Mouse (Mus musculus) liver, embryonic 11.5 days (tissue): Measurements from ENCODE around the gene Ssh3. TPM values are rescaled to one million over a fixed set of nuclear protein-coding genes. Genes with fewer than 3 reads are reported as not detected.

ENCODE experiments used
- ATAC-seq: fragments of 200-750 bp; cut with Nextera tagmentation; replicated peaks from 2 replicates; pipeline ENCODE4 v1.8.0; 2017; ENCODE audit warnings: moderate number of reproducible peaks, mild to moderate bottlenecking, moderate TSS enrichment, moderate library complexity; ENCODE audit not compliant: low FRiP score
- DNase-seq: peaks from one replicate; pipeline ENCODE4 v3.0.0-alpha.2; 2017; ENCODE audit warnings: low spot score
- H3K27ac ChIP-seq: fragments of 300-500 bp; sonication (generic); 2 replicates; pipeline ENCODE4 v1.5.1; 2014; ENCODE audit warnings: mild to moderate bottlenecking, low read depth, low read length, control low read depth
- H3K27me3 ChIP-seq: fragments of 300-500 bp; sonication (generic); replicated peaks from 2 replicates; pipeline ENCODE4 v1.6.1; 2014; ENCODE audit warnings: low read length, mixed read lengths; ENCODE audit not compliant: control insufficient read depth, insufficient read depth
- H3K36me3 ChIP-seq: fragments of 300-500 bp; sonication (generic); 2 replicates; pipeline ENCODE4 v1.6.1; 2014; ENCODE audit warnings: mild to moderate bottlenecking, low read length, moderate library complexity, mixed read lengths; ENCODE audit not compliant: control insufficient read depth, insufficient read depth
- H3K4me1 ChIP-seq: fragments of 300-500 bp; sonication (generic); replicated peaks from 2 replicates; pipeline ENCODE4 v1.6.1; 2014; ENCODE audit warnings: low read length, mixed read lengths; ENCODE audit not compliant: control insufficient read depth, insufficient read depth
- H3K4me2 ChIP-seq: fragments of 300-500 bp; sonication (generic); 2 replicates; pipeline ENCODE4 v1.6.1; 2014; ENCODE audit warnings: mild to moderate bottlenecking, control low read depth, moderate library complexity
- H3K4me3 ChIP-seq: fragments of 300-500 bp; sonication (generic); 2 replicates; pipeline ENCODE4 v1.5.1; 2014; ENCODE audit warnings: low read depth, low read length, control low read depth
- H3K9ac ChIP-seq: fragments of 300-500 bp; sonication (generic); 2 replicates; pipeline ENCODE4 v1.6.1; 2014; ENCODE audit warnings: low read depth, low read length, control low read depth
- H3K9me3 ChIP-seq: fragments of 300-500 bp; sonication (generic); 2 replicates; pipeline ENCODE4 v1.6.1; 2016; ENCODE audit warnings: low read length, inconsistent platforms, mixed read lengths; ENCODE audit not compliant: control insufficient read depth
- WGBS: fragments of 180-500 bp; shearing (Covaris S2); extraction: QIAGEN DNeasy Blood & Tissue Kit; methylation state at CpG from one replicate; pipeline ENCODE4 v1.1.7; 2014; 5-methylcytosine and 5-hydroxymethylcytosine counted together
- polyA plus RNA-seq: library from polyadenylated mRNA; unstranded; fragments of >200 nt; fragmentation: Nextera tagmentation; extraction: Ambion mirVana; gene quantifications from 2 replicates; pipeline ENCODE4 v1.2.1, GENCODE M21; 2014

Gene Ssh3
- polyA plus RNA-seq, 1 experiment from 2014 or later, result 3.3 TPM

DNA sequence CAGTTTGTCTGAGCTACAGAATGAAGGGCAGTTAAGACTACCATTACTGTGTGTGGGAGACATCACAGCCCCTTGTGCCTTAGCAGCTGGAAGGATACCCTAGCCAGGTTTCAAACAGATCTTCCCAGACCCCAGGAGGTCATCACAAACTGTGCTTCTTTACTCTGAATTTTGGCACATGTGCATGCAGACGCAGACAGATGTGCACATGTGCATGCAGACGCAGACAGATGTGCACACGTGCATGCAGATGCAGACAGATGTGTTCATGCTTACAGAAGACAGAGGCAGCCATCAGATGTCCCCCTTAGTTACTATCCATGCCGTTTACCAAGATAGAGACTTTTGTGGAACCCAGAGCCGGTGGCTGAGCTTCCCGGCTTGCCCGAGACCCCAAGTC lies 30.1 kb upstream of the Ssh3 start:
- peak overlapping the region; percentile 7; the same call in 1 of the 2 replicates for H3K27ac ChIP-seq
- ATAC-seq (no peak), DNase-seq (no peak)
- 78% methylated on average over 7 of the region's 7 CpGs for WGBS
- H3K9ac ChIP-seq, result no peak overlapping the region
- H3K27me3 ChIP-seq, result no peaks in the 10 kb centered on the region
- peaks cover 3% of the 10 kb centered on the region; the same call in 1 of the 2 replicates for H3K36me3 ChIP-seq
- no peaks in the 10 kb centered on the region for H3K9me3 ChIP-seq
- H3K4me1 ChIP-seq, result peaks cover 73% of the 10 kb centered on the region
- H3K4me3 ChIP-seq, result no peak overlapping the region
- H3K4me2 ChIP-seq, result peak overlapping the region; percentile 3; the same call in 1 of the 2 replicates

- Histone ChIP-seq H3K9me3 (no peaks in the 10 kb centered on the region), H3K36me3 (peaks cover 6% of the 10 kb centered on the region; the same call in 1 of the 2 replicates), H3K4me2 (no peak overlapping the region; the same call in 1 of the 2 replicates), H3K4me1 (peaks cover 71% of the 10 kb centered on the region), H3K27me3 (no peaks in the 10 kb centered on the region), H3K4me3 (no peak overlapping the region), H3K9ac (no peak overlapping the region), H3K27ac (0 out of 2 replicates have a peak overlapping the region, but pooled peaks have one; percentile 7)
- DNase-seq (no peak), ATAC-seq (no peak)
- 79% methylated on average over 17 of the region's 17 CpGs for WGBS
These were observed 29.5 kb upstream of the Ssh3 start for GRCm38 (mm10) chr19:4298322-4299121.

- WGBS, result 77% methylated on average over 5 of the region's 5 CpGs
- 0 out of 2 replicates have a peak overlapping the region, but pooled peaks have one; percentile 9 for H3K27ac ChIP-seq
- H3K4me1 ChIP-seq, result peaks cover 64% of the 10 kb centered on the region
- H3K9me3 ChIP-seq, result no peaks in the 10 kb centered on the region
- DNase-seq (no peak), ATAC-seq (no peak)
- no peak overlapping the region for H3K9ac ChIP-seq
- no peaks in the 10 kb centered on the region for H3K27me3 ChIP-seq
- peaks cover 9% of the 10 kb centered on the region; the same call in 1 of the 2 replicates for H3K36me3 ChIP-seq
- H3K4me2 ChIP-seq, result no peak overlapping the region
- no peak overlapping the region for H3K4me3 ChIP-seq
These were observed 28.9 kb upstream of the Ssh3 start for GRCm38 (mm10) chr19:4297851-4298250.

- ATAC-seq (no peak), DNase-seq (no peak)
- peaks cover 52% of the 10 kb centered on the region for H3K4me1 ChIP-seq
- no peak overlapping the region; the same call in 1 of the 2 replicates for H3K27ac ChIP-seq
- no peak overlapping the region for H3K4me2 ChIP-seq
- H3K9ac ChIP-seq, result no peak overlapping the region
- H3K4me3 ChIP-seq, result no peak overlapping the region
- H3K36me3 ChIP-seq, result peaks cover 21% of the 10 kb centered on the region
- WGBS, result 80% methylated on average over 2 of the region's 2 CpGs
- no peaks in the 10 kb centered on the region for H3K9me3 ChIP-seq
- H3K27me3 ChIP-seq, result no peaks in the 10 kb centered on the region
These were observed 27.6 kb upstream of the Ssh3 start for GRCm38 (mm10) chr19:4296611-4297010.

DNA sequence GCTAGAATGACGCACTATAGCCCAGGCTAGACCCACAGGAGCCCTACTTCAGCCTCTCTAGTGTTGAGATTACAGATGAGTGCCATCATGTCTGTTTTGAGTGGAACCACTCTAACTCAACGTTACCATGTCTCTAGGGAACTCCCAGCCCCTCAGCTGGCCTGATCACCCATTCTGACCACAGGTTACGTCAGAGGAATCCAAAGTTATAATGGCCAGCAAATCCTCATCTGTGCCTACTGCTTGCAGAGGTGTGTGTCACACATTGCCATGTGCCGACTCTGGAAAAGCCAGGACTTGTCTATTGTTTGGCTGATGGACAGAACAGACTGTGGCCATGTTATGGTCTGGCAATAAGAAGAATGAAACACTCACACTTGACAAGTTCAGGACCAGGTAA lies 26.4 kb upstream of the Ssh3 start:
- peak overlapping the region; percentile 70 for H3K27ac ChIP-seq
- H3K4me2 ChIP-seq, result no peak overlapping the region
- peaks cover 33% of the 10 kb centered on the region for H3K36me3 ChIP-seq
- peaks cover 40% of the 10 kb centered on the region for H3K4me1 ChIP-seq
- H3K9me3 ChIP-seq, result no peaks in the 10 kb centered on the region
- DNase-seq, result no peak
- WGBS, result 75% methylated on average over 4 of the region's 4 CpGs
- H3K27me3 ChIP-seq, result no peaks in the 10 kb centered on the region
- no peak overlapping the region for H3K9ac ChIP-seq
- ATAC-seq, result no peak
- no peak overlapping the region for H3K4me3 ChIP-seq

DNA sequence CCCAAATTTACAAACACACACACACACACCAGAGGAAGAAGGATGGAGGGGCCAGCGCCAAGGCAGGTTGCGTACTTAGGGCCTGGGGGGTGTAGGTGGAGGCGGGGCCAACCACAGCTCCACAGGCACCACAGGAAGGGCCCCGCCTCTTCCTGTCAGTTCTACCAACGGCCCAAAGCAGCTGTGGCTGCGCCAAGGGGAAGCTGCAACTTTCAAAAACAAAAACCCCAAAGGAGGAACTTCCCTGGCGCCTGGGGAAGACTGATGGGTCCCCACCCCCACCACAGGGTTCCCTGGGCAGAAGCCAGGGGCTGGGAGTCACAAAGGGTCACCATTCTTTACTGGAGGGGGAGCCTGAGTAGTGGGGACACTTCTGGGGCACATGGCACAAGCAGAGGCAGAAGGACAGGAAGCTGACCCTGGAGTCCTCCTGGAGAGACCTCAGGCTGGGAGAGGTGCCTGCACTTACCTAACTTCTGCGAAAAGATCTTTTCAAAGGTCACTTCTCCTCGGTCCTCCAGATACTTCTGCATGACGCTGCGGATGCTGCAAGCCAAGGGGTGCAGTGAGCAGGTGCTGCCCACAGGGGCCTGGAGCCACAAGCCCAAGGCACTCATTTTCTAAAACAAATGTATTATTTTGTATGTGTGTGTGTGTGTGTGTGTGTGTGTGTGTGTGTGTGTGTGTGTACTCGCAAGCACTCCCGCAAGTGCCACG lies 25.6 kb upstream of the Ssh3 start:
- H3K27me3 ChIP-seq, result no peaks in the 10 kb centered on the region
- H3K9me3 ChIP-seq, result no peaks in the 10 kb centered on the region
- peak overlapping the region; percentile 40 for H3K4me2 ChIP-seq
- peaks cover 33% of the 10 kb centered on the region for H3K4me1 ChIP-seq
- H3K36me3 ChIP-seq, result peaks cover 41% of the 10 kb centered on the region
- peak; percentile 68 for DNase-seq
- H3K27ac ChIP-seq, result peak overlapping the region; percentile 70
- 0 out of 2 replicates have a peak overlapping the region, but pooled peaks have one; percentile 14 for H3K4me3 ChIP-seq
- peak; percentile 72 for ATAC-seq
- peak overlapping the region; percentile 41; the same call in 1 of the 2 replicates for H3K9ac ChIP-seq
- WGBS, result 49% methylated on average over 14 of the region's 14 CpGs

DNA sequence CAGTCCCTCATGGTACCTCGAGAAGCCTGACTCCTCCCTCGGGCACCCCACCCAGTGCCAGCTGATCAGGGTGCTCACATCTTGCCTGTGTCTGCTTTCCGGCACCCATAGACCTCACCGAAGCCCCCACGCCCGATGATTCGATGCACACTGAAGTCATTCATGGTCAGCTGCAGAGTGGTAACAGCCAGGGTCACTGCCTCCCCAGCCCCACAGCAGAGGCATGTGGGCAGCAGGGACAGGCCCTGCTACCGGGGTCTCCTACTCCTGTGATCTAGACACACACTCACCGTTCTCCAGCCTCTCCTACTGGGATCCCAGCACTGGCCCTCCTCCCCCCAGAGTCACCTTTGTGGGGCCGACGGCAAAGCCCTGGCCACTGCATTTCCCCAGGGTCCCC lies 22.2 kb upstream of the Ssh3 start:
- Histone ChIP-seq H3K4me3 (no peak overlapping the region), H3K36me3 (peaks cover 70% of the 10 kb centered on the region), H3K27me3 (no peaks in the 10 kb centered on the region), H3K4me1 (peaks cover 13% of the 10 kb centered on the region; the same call in 1 of the 2 replicates), H3K9me3 (no peaks in the 10 kb centered on the region), H3K27ac (no peak overlapping the region), H3K9ac (no peak overlapping the region), H3K4me2 (no peak overlapping the region)
- no peak for DNase-seq
- WGBS, result 90% methylated on average over 11 of the region's 11 CpGs
- no peak for ATAC-seq

GRCm38 (mm10) chr19:4290749-4291148 lies 21.8 kb upstream of the Ssh3 start:
- Histone ChIP-seq H3K27ac (no peak overlapping the region), H3K36me3 (peaks cover 73% of the 10 kb centered on the region), H3K4me2 (no peak overlapping the region), H3K4me1 (peaks cover 13% of the 10 kb centered on the region; the same call in 1 of the 2 replicates), H3K9ac (no peak overlapping the region), H3K9me3 (no peaks in the 10 kb centered on the region), H3K4me3 (no peak overlapping the region), H3K27me3 (no peaks in the 10 kb centered on the region)
- WGBS, result 89% methylated on average over 15 of the region's 15 CpGs
- DNase-seq (no peak), ATAC-seq (no peak)
